Mouse (Mus musculus): ENCODE data around the gene Rhd. TPM values are rescaled to one million over a fixed set of nuclear protein-coding genes. Genes with fewer than 3 reads are reported as not detected.
A peak's percentile ranks its signal among the peaks of the same experiment; 100 is the strongest.
"Not testable (repeated sequence)": the region's sequence is repeated elsewhere in the genome, so short reads cannot be mapped to it uniquely, and the experiment has no call there.

The Rhd gene
- not detected in 2 replicates for polyA plus RNA-seq (2012; ENCODE audit: insufficient read depth, insufficient read length, missing spikeins)

- Histone ChIP-seq H3K4me3 (ENCODE audit: insufficient read depth, low read length) (no peak within 1 kb of the TSS), H3K27ac (ENCODE audit: insufficient read depth, low read depth, low read length) (no peak within 1 kb of the TSS), H3K4me1 (ENCODE audit: control insufficient read depth, insufficient read depth, low read length) (no peaks in the 10 kb centered on the region)
- TF ChIP-seq POLR2A (IDR thresholded peaks at IDR 0.05; ENCODE audit: borderline replicate concordance, low read depth, low read length), result no peak
- TF ChIP-seq CTCF (IDR thresholded peaks at IDR 0.05; ENCODE audit: low read depth, low read length), result no peak
Measured at GRCm38 (mm10) chr4:134863937-134864729, at the start of gene Rhd. Gene Rhd (plus strand): TSS chr4:134864536.

DNA sequence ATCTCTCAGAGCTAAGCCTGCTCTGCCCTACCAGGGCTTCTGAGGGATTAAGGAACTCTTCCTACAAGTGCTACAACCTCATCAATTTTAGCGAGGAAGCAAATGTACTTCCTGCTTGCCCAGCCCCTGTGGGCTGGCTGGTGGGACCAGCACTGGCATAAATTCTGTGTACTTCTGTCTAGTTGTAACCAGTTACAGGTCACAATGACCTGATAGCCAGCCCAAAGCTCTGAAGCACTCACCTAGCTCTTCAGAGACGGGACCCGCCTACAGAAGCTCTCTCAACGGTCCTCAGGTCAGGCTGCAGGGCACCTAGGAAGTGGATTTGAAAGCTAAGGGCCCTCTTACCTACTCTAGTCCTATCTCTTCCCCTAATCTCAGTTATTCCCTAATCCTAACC is 46.6 kb upstream of the Rhd start:
- H3K4me1 ChIP-seq (ENCODE audit: control insufficient read depth, insufficient read depth, low read length), result peaks cover 18% of the 10 kb centered on the region
- no peak for TF ChIP-seq POLR2A (IDR thresholded peaks at IDR 0.05; ENCODE audit: borderline replicate concordance, low read depth, low read length)
- peak overlapping the region; percentile 1; the same call in 1 of the 2 replicates for H3K27ac ChIP-seq (ENCODE audit: insufficient read depth, low read depth, low read length)
- H3K4me3 ChIP-seq (ENCODE audit: insufficient read depth, low read length), result no peak overlapping the region

DNA sequence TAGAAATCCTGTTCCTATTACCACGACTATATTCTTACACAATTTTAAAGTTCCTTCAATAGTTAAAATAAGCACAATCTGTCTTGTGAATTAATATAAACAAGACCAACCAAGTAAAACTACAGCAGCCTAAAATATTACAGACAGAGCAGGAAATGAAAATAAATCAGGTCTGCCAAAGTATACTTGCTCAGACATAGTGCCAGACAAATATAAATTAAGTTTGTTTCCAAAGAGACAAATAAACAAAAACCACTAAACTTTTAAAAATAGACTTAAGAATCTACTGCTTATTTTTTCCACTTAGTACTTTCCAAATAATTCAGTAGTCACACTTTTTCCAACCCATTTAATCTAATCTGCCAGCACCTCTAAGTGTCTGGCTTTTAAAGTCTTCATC is 43.3 kb upstream of the Rhd start:
- Histone ChIP-seq H3K4me3 (ENCODE audit: insufficient read depth, low read length) (no peak overlapping the region), H3K4me1 (ENCODE audit: control insufficient read depth, insufficient read depth, low read length) (peaks cover 4% of the 10 kb centered on the region), H3K27ac (ENCODE audit: insufficient read depth, low read depth, low read length) (no peak overlapping the region)
- TF ChIP-seq POLR2A (IDR thresholded peaks at IDR 0.05; ENCODE audit: borderline replicate concordance, low read depth, low read length), result no peak
- TF ChIP-seq CTCF (IDR thresholded peaks at IDR 0.05; ENCODE audit: low read depth, low read length), result no peak

DNA sequence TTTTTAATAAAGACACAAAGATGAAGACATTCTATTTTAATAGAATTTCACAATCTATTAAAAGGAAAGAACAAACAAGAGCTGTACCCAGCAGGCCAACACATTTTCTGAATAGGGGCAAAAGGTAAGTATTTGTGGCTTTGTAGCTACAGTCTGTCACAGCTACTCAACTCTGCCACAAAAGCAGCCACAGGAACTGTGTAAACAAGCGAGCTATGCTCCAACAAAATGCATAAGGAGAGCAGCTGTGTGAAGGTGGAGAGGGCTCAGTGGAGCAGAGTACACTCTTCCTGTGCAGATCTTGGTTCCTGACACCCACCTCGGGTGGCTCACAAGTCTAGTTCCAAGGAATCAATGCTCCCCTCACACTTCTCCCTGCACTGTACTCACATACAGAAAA is 40.8 kb upstream of the Rhd start:
- TF ChIP-seq CTCF (IDR thresholded peaks at IDR 0.05; ENCODE audit: low read depth, low read length), result no peak
- TF ChIP-seq POLR2A (IDR thresholded peaks at IDR 0.05; ENCODE audit: borderline replicate concordance, low read depth, low read length), result no peak
- H3K27ac ChIP-seq (ENCODE audit: insufficient read depth, low read depth, low read length), result no peak overlapping the region
- H3K4me1 ChIP-seq (ENCODE audit: control insufficient read depth, insufficient read depth, low read length), result peaks cover 6% of the 10 kb centered on the region

DNA sequence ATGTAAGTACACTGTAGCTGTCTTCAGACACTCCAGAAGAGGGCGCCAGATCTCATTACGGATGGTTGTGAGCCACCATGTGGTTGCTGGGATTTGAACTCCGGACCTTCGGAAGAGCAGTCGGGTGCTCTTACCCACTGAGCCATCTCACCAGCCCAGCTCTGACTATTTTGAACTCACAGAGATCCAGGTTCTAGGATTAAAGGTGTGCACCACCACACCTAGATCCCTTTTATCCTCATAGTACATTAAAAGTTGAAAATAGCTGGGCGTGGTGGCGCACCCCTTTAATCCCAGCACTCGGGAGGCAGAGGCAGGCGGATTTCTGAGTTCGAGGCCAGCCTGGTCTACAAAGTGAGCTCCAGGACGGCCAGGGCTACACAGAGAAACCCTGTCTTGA is 38.5 kb upstream of the Rhd start:
- not testable (repeated sequence) for H3K4me1 ChIP-seq (ENCODE audit: control insufficient read depth, insufficient read depth, low read length); H3K27ac ChIP-seq (ENCODE audit: insufficient read depth, low read depth, low read length); H3K4me3 ChIP-seq (ENCODE audit: insufficient read depth, low read length)

More for the DNA sequence above, 40.8 kb upstream of the Rhd start:
- H3K4me3 ChIP-seq (ENCODE audit: insufficient read depth, low read length), result no peak overlapping the region

DNA sequence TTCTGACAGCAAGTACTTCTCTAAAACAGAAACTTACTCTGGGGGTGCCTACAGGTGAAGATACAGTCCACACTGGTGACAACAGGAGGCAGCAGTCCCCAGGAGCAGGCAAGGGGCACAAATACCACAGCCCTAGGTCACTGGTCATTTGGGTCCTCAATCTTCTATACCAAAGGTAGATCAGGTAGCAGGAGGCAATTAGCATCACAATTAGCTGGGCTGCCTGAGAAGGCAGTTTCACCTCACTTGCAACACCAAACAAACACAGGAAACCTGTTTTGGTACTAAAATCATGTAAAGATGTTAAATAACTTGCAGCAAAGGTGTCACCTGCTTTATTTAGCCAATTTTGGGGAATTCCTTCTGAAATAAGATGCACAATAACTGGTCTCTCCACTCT is 38.0 kb upstream of the Rhd start:
- Histone ChIP-seq H3K4me1 (ENCODE audit: control insufficient read depth, insufficient read depth, low read length) (peaks cover 9% of the 10 kb centered on the region), H3K4me3 (ENCODE audit: insufficient read depth, low read length) (no peak overlapping the region), H3K27ac (ENCODE audit: insufficient read depth, low read depth, low read length) (no peak overlapping the region)
- no peak for TF ChIP-seq POLR2A (IDR thresholded peaks at IDR 0.05; ENCODE audit: borderline replicate concordance, low read depth, low read length)
- TF ChIP-seq CTCF (IDR thresholded peaks at IDR 0.05; ENCODE audit: low read depth, low read length), result no peak

- TF ChIP-seq POLR2A (IDR thresholded peaks at IDR 0.05; ENCODE audit: borderline replicate concordance, low read depth, low read length), result no peak
- TF ChIP-seq CTCF (IDR thresholded peaks at IDR 0.05; ENCODE audit: low read depth, low read length), result no peak
- Histone ChIP-seq H3K27ac (ENCODE audit: insufficient read depth, low read depth, low read length) (peak overlapping the region; percentile 27; the same call in 1 of the 2 replicates), H3K4me3 (ENCODE audit: insufficient read depth, low read length) (no peak overlapping the region), H3K4me1 (ENCODE audit: control insufficient read depth, insufficient read depth, low read length) (peaks cover 9% of the 10 kb centered on the region)
Measured at GRCm38 (mm10) chr4:134827806-134828205, 36.5 kb upstream of the Rhd start.

DNA sequence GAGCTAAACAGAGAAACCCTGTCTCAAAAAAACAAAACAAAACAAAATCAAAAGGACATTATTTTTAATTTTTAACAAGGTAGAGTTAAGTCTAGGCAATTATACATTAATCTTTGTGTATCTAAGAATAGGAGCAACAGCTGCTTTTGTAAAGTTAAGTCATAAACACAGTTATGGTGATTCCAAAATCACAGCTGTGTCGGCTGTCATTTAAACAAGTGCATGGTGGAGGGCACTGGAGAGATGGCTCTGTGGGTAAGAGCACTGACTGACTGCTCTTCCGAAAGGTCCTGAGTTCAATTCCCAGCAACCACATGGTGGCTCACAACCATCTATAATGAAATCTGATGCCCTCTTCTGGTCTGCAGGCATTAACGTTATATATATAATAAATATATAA is 32.4 kb upstream of the Rhd start:
- TF ChIP-seq POLR2A (IDR thresholded peaks at IDR 0.05; ENCODE audit: borderline replicate concordance, low read depth, low read length) (no peak), CTCF (IDR thresholded peaks at IDR 0.05; ENCODE audit: low read depth, low read length) (no peak)
- Histone ChIP-seq H3K4me1 (ENCODE audit: control insufficient read depth, insufficient read depth, low read length) (peaks cover 19% of the 10 kb centered on the region), H3K27ac (ENCODE audit: insufficient read depth, low read depth, low read length) (no peak overlapping the region), H3K4me3 (ENCODE audit: insufficient read depth, low read length) (no peak overlapping the region)

DNA sequence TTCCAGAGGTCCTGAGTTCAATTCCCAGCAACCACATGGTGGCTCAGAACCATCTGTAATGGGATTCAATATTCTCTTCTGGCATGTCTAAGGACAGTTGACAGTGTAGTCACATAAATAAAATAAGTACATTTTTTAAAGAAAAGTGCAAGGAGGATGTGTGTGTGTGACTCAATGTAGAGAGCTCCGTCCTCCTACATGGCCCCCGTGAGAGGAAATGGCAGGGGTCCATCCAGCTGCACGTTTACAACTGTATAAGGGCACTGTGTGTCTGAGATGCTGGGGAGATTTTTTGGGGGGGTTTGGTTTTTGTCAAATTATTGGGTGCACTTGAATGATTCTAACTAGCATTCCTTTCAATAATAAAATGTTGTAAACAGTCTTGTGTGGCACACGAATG is 28.9 kb upstream of the Rhd start:
- Histone ChIP-seq H3K4me1 (ENCODE audit: control insufficient read depth, insufficient read depth, low read length) (peaks cover 39% of the 10 kb centered on the region), H3K27ac (ENCODE audit: insufficient read depth, low read depth, low read length) (no peak overlapping the region), H3K4me3 (ENCODE audit: insufficient read depth, low read length) (no peak overlapping the region)
- TF ChIP-seq POLR2A (IDR thresholded peaks at IDR 0.05; ENCODE audit: borderline replicate concordance, low read depth, low read length) (no peak), CTCF (IDR thresholded peaks at IDR 0.05; ENCODE audit: low read depth, low read length) (no peak)

DNA sequence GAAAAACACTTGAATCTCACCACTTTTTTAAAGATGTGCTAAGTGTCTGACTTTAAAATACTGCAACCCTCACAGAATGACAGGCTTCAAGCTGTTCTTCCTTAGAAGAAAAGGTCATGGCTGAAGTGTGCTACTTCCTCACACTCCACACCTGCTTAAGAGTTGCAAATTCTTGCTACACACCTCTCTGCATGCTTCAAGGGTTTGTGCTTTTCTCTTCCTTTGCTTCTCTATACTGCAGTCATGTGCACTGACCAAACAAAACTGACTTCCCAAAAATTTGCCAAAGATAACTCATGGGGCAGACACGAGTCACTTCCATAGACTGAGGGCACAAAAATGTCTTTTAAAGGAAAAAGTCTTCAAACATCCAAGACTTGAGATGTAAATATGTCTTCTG is 26.1 kb upstream of the Rhd start:
- TF ChIP-seq CTCF (IDR thresholded peaks at IDR 0.05; ENCODE audit: low read depth, low read length), result no peak
- TF ChIP-seq POLR2A (IDR thresholded peaks at IDR 0.05; ENCODE audit: borderline replicate concordance, low read depth, low read length), result no peak
- H3K27ac ChIP-seq (ENCODE audit: insufficient read depth, low read depth, low read length), result peak overlapping the region; percentile 58

GRCm38 (mm10) chr4:134838706-134839105 is 25.6 kb upstream of the Rhd start:
- peak overlapping the region; percentile 58 for H3K27ac ChIP-seq (ENCODE audit: insufficient read depth, low read depth, low read length)
- H3K4me1 ChIP-seq (ENCODE audit: control insufficient read depth, insufficient read depth, low read length), result peaks cover 45% of the 10 kb centered on the region
- not testable (repeated sequence) for H3K4me3 ChIP-seq (ENCODE audit: insufficient read depth, low read length)

More for the DNA sequence above, 26.1 kb upstream of the Rhd start:
- Histone ChIP-seq H3K4me3 (ENCODE audit: insufficient read depth, low read length) (no peak overlapping the region), H3K4me1 (ENCODE audit: control insufficient read depth, insufficient read depth, low read length) (peaks cover 42% of the 10 kb centered on the region)

Data from bone marrow macrophage, adult 2 months (primary cell).